Mouse (Mus musculus) lung, postnatal 0 days (tissue): Measurements from ENCODE around the gene Ino80e. TPM values are rescaled to one million over a fixed set of nuclear protein-coding genes. Genes with fewer than 3 reads are reported as not detected.

ENCODE experiments used
- ATAC-seq: fragments of 200-750 bp; cut with Nextera tagmentation; 2 replicates; pipeline ENCODE4 v1.8.0; 2017; ENCODE audit warnings: moderate library complexity
- DNase-seq: peaks from one replicate; pipeline ENCODE4 v3.0.0-alpha.2; 2016; ENCODE audit warnings: low spot score
- H3K27ac ChIP-seq: fragments of 300-500 bp; sonication (generic); 2 replicates; pipeline ENCODE4 v1.5.1; 2014; ENCODE audit warnings: antibody characterized with exemption, mild to moderate bottlenecking, low read length, mixed read lengths
- H3K27me3 ChIP-seq: fragments of 300-500 bp; sonication (generic); replicated peaks from 2 replicates; pipeline ENCODE4 v1.6.1; 2014; ENCODE audit warnings: low read length, mixed read lengths; ENCODE audit not compliant: insufficient read depth
- H3K36me3 ChIP-seq: fragments of 300-500 bp; sonication (generic); 2 replicates; pipeline ENCODE4 v1.6.1; 2014; ENCODE audit warnings: low read length, mixed read lengths; ENCODE audit not compliant: insufficient read depth
- H3K4me1 ChIP-seq: fragments of 300-500 bp; sonication (generic); 2 replicates; pipeline ENCODE4 v1.6.1; 2014; ENCODE audit warnings: antibody characterized with exemption, low read depth, low read length, mixed read lengths; ENCODE audit not compliant: insufficient read depth
- H3K4me2 ChIP-seq: fragments of 300-500 bp; sonication (generic); replicated peaks from 2 replicates; pipeline ENCODE4 v1.6.1; 2014; ENCODE audit warnings: low read depth, mild to moderate bottlenecking, low read length, moderate library complexity, mixed read lengths
- H3K4me3 ChIP-seq: fragments of 300-500 bp; sonication (generic); 2 replicates; pipeline ENCODE4 v1.5.1; 2014; ENCODE audit warnings: low read depth, low read length
- H3K9ac ChIP-seq: fragments of 300-500 bp; sonication (generic); replicated peaks from 2 replicates; pipeline ENCODE4 v1.6.1; 2014; ENCODE audit warnings: low read depth, mild to moderate bottlenecking
- H3K9me3 ChIP-seq: fragments of 300-500 bp; sonication (generic); 2 replicates; pipeline ENCODE4 v1.6.1; 2016; ENCODE audit warnings: low read length, mixed read lengths
- CTCF ChIP-seq: IDR thresholded peaks from 2 replicates; pipeline ENCODE4 v1.5.1; 2016; ENCODE audit warnings: antibody characterized with exemption, mild to moderate bottlenecking
- EP300 ChIP-seq: IDR thresholded peaks from 2 replicates; pipeline ENCODE4 v1.6.1; 2016; ENCODE audit warnings: antibody characterized with exemption, mild to moderate bottlenecking, control low read depth
- WGBS: fragments of 180-500 bp; shearing (Covaris S2); extraction: QIAGEN DNeasy Blood & Tissue Kit; methylation state at CpG from one replicate; pipeline ENCODE4 v1.1.7; 2014; 5-methylcytosine and 5-hydroxymethylcytosine counted together
- polyA plus RNA-seq: library from polyadenylated mRNA; unstranded; fragments of >200 nt; fragmentation: Nextera tagmentation; extraction: Ambion mirVana; gene quantifications from 2 replicates; pipeline ENCODE4 v1.2.1, GENCODE M21; 2015

Ino80e gene
- polyA plus RNA-seq, 1 experiment from 2014 or later, result 52.2 TPM

GRCm38 (mm10) chr7:126809723-126810369, 52.3 kb downstream of the Ino80e start:
- Histone ChIP-seq H3K9ac (no peak overlapping the region), H3K27me3 (no peaks in the 10 kb centered on the region), H3K9me3 (no peaks in the 10 kb centered on the region), H3K4me3 (no peak overlapping the region), H3K4me1 (peaks cover 6% of the 10 kb centered on the region; the same call in 1 of the 2 replicates), H3K27ac (no peak overlapping the region), H3K36me3 (no peaks in the 10 kb centered on the region), H3K4me2 (no peak overlapping the region)
- ATAC-seq (no peak), DNase-seq (no peak)
- TF ChIP-seq CTCF (no peak), EP300 (no peak)
- 42% methylated on average over 5 of the region's 5 CpGs for WGBS

- no peaks in the 10 kb centered on the region for H3K27me3 ChIP-seq
- no peak overlapping the region for H3K27ac ChIP-seq
- no peaks in the 10 kb centered on the region for H3K9me3 ChIP-seq
- DNase-seq, result peak; percentile 97
- no peaks in the 10 kb centered on the region for H3K36me3 ChIP-seq
- ATAC-seq, result peak; percentile 94
- TF ChIP-seq CTCF (peak; percentile 49), EP300 (no peak)
- under 1% methylated on average over 42 of the region's 43 CpGs for WGBS
- peaks cover 6% of the 10 kb centered on the region; the same call in 1 of the 2 replicates for H3K4me1 ChIP-seq
- peak overlapping the region; percentile 80 for H3K4me2 ChIP-seq
- H3K4me3 ChIP-seq, result peak overlapping the region; percentile 49
- H3K9ac ChIP-seq, result 0 out of 2 replicates have a peak overlapping the region, but pooled peaks have one; percentile 13
These were observed 53.3 kb downstream of the Ino80e start for GRCm38 (mm10) chr7:126808703-126809455.

GRCm38 (mm10) chr7:126807405-126807804, 54.8 kb downstream of the Ino80e start:
- H3K4me3 ChIP-seq, result no peak overlapping the region
- TF ChIP-seq CTCF (no peak), EP300 (no peak)
- no peaks in the 10 kb centered on the region for H3K9me3 ChIP-seq
- WGBS, result 59% methylated on average over 4 of the region's 4 CpGs
- ATAC-seq (no peak), DNase-seq (no peak)
- H3K27ac ChIP-seq, result 0 out of 2 replicates have a peak overlapping the region, but pooled peaks have one; percentile 49
- no peak overlapping the region for H3K4me2 ChIP-seq
- H3K36me3 ChIP-seq, result no peaks in the 10 kb centered on the region
- no peak overlapping the region for H3K9ac ChIP-seq
- peaks cover 6% of the 10 kb centered on the region; the same call in 1 of the 2 replicates for H3K4me1 ChIP-seq
- no peaks in the 10 kb centered on the region for H3K27me3 ChIP-seq

GRCm38 (mm10) chr7:126806956-126807355, 55.2 kb downstream of the Ino80e start:
- ATAC-seq (peak; percentile 74), DNase-seq (peak; percentile 78)
- H3K4me1 ChIP-seq, result peaks cover 6% of the 10 kb centered on the region; the same call in 1 of the 2 replicates
- no peak overlapping the region for H3K4me3 ChIP-seq
- TF ChIP-seq CTCF (no peak), EP300 (no peak)
- WGBS, result 28% methylated on average over 6 of the region's 6 CpGs
- H3K9me3 ChIP-seq, result no peaks in the 10 kb centered on the region
- H3K36me3 ChIP-seq, result no peaks in the 10 kb centered on the region
- no peaks in the 10 kb centered on the region for H3K27me3 ChIP-seq
- H3K27ac ChIP-seq, result peak overlapping the region; percentile 49; the same call in 1 of the 2 replicates
- no peak overlapping the region for H3K9ac ChIP-seq
- H3K4me2 ChIP-seq, result no peak overlapping the region

GRCm38 (mm10) chr7:126803751-126804150, 58.4 kb downstream of the Ino80e start:
- no peaks in the 10 kb centered on the region for H3K27me3 ChIP-seq
- H3K4me2 ChIP-seq, result no peak overlapping the region
- H3K4me1 ChIP-seq, result peaks cover 6% of the 10 kb centered on the region; the same call in 1 of the 2 replicates
- H3K9me3 ChIP-seq, result no peaks in the 10 kb centered on the region
- H3K36me3 ChIP-seq, result no peaks in the 10 kb centered on the region
- H3K27ac ChIP-seq, result no peak overlapping the region
- TF ChIP-seq EP300, result no peak
- TF ChIP-seq CTCF, result no peak
- H3K9ac ChIP-seq, result no peak overlapping the region
- ATAC-seq (no peak), DNase-seq (no peak)
- H3K4me3 ChIP-seq, result no peak overlapping the region

- Histone ChIP-seq H3K27me3 (no peaks in the 10 kb centered on the region), H3K4me1 (peaks cover 1% of the 10 kb centered on the region; the same call in 1 of the 2 replicates), H3K9me3 (no peaks in the 10 kb centered on the region), H3K4me2 (no peak overlapping the region), H3K9ac (no peak overlapping the region), H3K27ac (no peak overlapping the region), H3K36me3 (no peaks in the 10 kb centered on the region), H3K4me3 (no peak overlapping the region)
- 74% methylated on average over 6 of the region's 6 CpGs for WGBS
- TF ChIP-seq CTCF (no peak), EP300 (no peak)
- ATAC-seq, result no peak
- DNase-seq, result no peak
These were observed 59.0 kb downstream of the Ino80e start for GRCm38 (mm10) chr7:126803181-126803580.
